Mouse (Mus musculus): ENCODE measurements around the gene Prn.

GRCm38 (mm10) chr2:131892534-131892933 lies 17.2 kb upstream of the Prn start:
- no peak for TF ChIP-seq CTCF (IDR thresholded peaks at IDR 0.05)
- TF ChIP-seq EP300 (IDR thresholded peaks at IDR 0.05), result peak; percentile 51

All from lung, postnatal 0 days (tissue).